In genomic region chr7:109082269-109083112, GRCm38 (mm10) we compare ENCODE assay signal across 8 mouse cellular contexts. TPM values are rescaled to one million over a fixed set of nuclear protein-coding genes. Genes with fewer than 3 reads are reported as not detected.
DNase-seq lines count a peak whose midpoint lies in the region; ATAC-seq and TF ChIP-seq lines count a peak whose summit lies in the region.

No protein-coding gene starts in this region.

- peaks cover 6% of the 10 kb centered on the region for H3K4me1 ChIP-seq in heart, embryonic 15.5 days (replicated peaks)
- peaks cover 10% of the 10 kb centered on the region for H3K4me1 ChIP-seq in limb, embryonic 10.5 days
- H3K4me1 ChIP-seq in midbrain, embryonic 16.5 days (ENCODE audit: control insufficient read depth, insufficient read depth, low read length): peaks cover 19% of the 10 kb centered on the region

- H3K9ac ChIP-seq in heart, embryonic 15.5 days: no peak overlapping the region
- peak overlapping the region; percentile 77 for H3K9ac ChIP-seq in midbrain, embryonic 16.5 days (ENCODE audit: low read depth, low read length)

- H3K27ac ChIP-seq in left cerebral cortex, adult 2 months: peak overlapping the region; percentile 74
- no peak overlapping the region for H3K27ac ChIP-seq in heart, embryonic 15.5 days
- 0 out of 2 replicates have a peak overlapping the region, but pooled peaks have one; percentile 37 for H3K27ac ChIP-seq in limb, embryonic 10.5 days
- peak overlapping the region; percentile 33; the same call in 1 of the 2 replicates for H3K27ac ChIP-seq in midbrain, embryonic 16.5 days (ENCODE audit: low read length)

- peak overlapping the region; percentile 67 for H3K4me2 ChIP-seq in heart, embryonic 15.5 days
- H3K4me2 ChIP-seq in midbrain, embryonic 16.5 days (ENCODE audit: low read length): peak overlapping the region; percentile 80

- H3K9me3 ChIP-seq in heart, embryonic 15.5 days (replicated peaks): no peaks in the 10 kb centered on the region
- H3K9me3 ChIP-seq in limb, embryonic 10.5 days (replicated peaks): no peaks in the 10 kb centered on the region
- no peaks in the 10 kb centered on the region for H3K9me3 ChIP-seq in midbrain, embryonic 16.5 days (replicated peaks; ENCODE audit: control insufficient read depth, low read length, poor library complexity, severe bottlenecking)

- no peak for TF ChIP-seq CTCF in left cerebral cortex, adult 2 months (IDR thresholded peaks at IDR 0.05)

- peaks cover 20% of the 10 kb centered on the region for H3K27me3 ChIP-seq in heart, embryonic 15.5 days
- peaks cover 20% of the 10 kb centered on the region for H3K27me3 ChIP-seq in limb, embryonic 10.5 days (ENCODE audit: low read depth, poor library complexity, severe bottlenecking)
- no peaks in the 10 kb centered on the region; the same call in 1 of the 2 replicates for H3K27me3 ChIP-seq in midbrain, embryonic 16.5 days (ENCODE audit: control insufficient read depth, insufficient read depth, low read depth, low read length)

- intact Hi-C loops in left cerebral cortex, adult 2 months (cut with DNase I): no loop called here
- intact Hi-C loops in left cerebral cortex, postnatal 14 days (cut with DNase I): loop anchor here (5.0 kb wide), 1 partner anchor 130 kb away; the partner anchor contains the start of gene Tub
- intact Hi-C loops in left cerebral cortex, postnatal 4 days (cut with DNase I): no loop called here

- H3K4me3 ChIP-seq in left cerebral cortex, adult 2 months: peak overlapping the region; percentile 87
- peak overlapping the region; percentile 46 for H3K4me3 ChIP-seq in heart, embryonic 15.5 days
- peak overlapping the region; percentile 61 for H3K4me3 ChIP-seq in limb, embryonic 10.5 days
- H3K4me3 ChIP-seq in midbrain, embryonic 16.5 days (ENCODE audit: low read depth, low read length): peak overlapping the region; percentile 64

- no peak for DNase-seq in left cerebral cortex, adult 2 months (ENCODE audit: extremely low spot score in 1 of 2, low spot score in 2 of 2)
- no peak for DNase-seq in left cerebral cortex, postnatal 14 days (ENCODE audit: low spot score in 2 of 2)
- peak; percentile 79 for DNase-seq in embryo, embryonic 10 days (ENCODE audit: low spot score)
- DNase-seq in limb, embryonic 10.5 days (ENCODE audit: low spot score): peak; percentile 72
- DNase-seq in left cerebral cortex, postnatal 4 days: no peak
- no peak for DNase-seq in layer of hippocampus, adult 9-11 months

- no peak for ATAC-seq in heart, embryonic 15.5 days (replicated peaks; ENCODE audit: insufficient number of reproducible peaks, insufficient read depth, low FRiP score, low read depth)
- peak; percentile 57; the same call in 1 of the 2 replicates for ATAC-seq in midbrain, embryonic 16.5 days

- 20% methylated on average over 12 of the region's 12 CpGs for WGBS in heart, embryonic 15.5 days
- 24% methylated on average over 12 of the region's 12 CpGs for WGBS in limb, embryonic 10.5 days
- WGBS in midbrain, embryonic 16.5 days: 8% methylated on average over 12 of the region's 12 CpGs

- no peaks in the 10 kb centered on the region for H3K36me3 ChIP-seq in heart, embryonic 15.5 days
- no peaks in the 10 kb centered on the region for H3K36me3 ChIP-seq in limb, embryonic 10.5 days
- H3K36me3 ChIP-seq in midbrain, embryonic 16.5 days (ENCODE audit: control insufficient read depth, insufficient read depth, low read length): no peaks in the 10 kb centered on the region

RNA-seq across cellular contexts. Expression of gene Ric3, which starts 0.6 kb away (rescaled TPM):
- total RNA-seq in left cerebral cortex, adult 2 months (2021): 10 to 100 TPM; 63.7 to 66.3 TPM
- total RNA-seq in left cerebral cortex, postnatal 14 days (2021): 10 to 100 TPM; 49.3 to 53.5 TPM
- polyA plus RNA-seq in heart, embryonic 15.5 days (2015; fragmentation: Nextera tagmentation; extraction: Ambion mirVana): 0.47 and 0.99 TPM in 2 replicates
- 4.6 and 5.8 TPM in 2 replicates for polyA plus RNA-seq in limb, embryonic 10.5 days (2016; fragmentation: Nextera tagmentation; extraction: Ambion mirVana)
- 36.1 and 38.0 TPM in 2 replicates for polyA plus RNA-seq in midbrain, embryonic 16.5 days (2015; fragmentation: Nextera tagmentation; extraction: Ambion mirVana)
- total RNA-seq in left cerebral cortex, postnatal 4 days (2021): 10 to 100 TPM; 37.8 to 39.4 TPM

Comparison
In these comparisons a context has a peak if more than half of its experiments do, and no peak if none do; other contexts are left out.
1. DNase-seq: peak in embryo, embryonic 10 days (single experiment) and limb, embryonic 10.5 days (single experiment); none in left cerebral cortex, adult 2 months (0 of 2), left cerebral cortex, postnatal 14 days (0 of 2), left cerebral cortex, postnatal 4 days (single experiment) and layer of hippocampus, adult 9-11 months (single experiment).
2. Peak in every context shown above with its lines, with median percentiles within 50 percentile points of each other: H3K4me3 ChIP-seq.